Mouse (Mus musculus) lung, postnatal 0 days (tissue): ENCODE measurements around the gene Smg9.

Experiments
- CTCF ChIP-seq: IDR thresholded peaks from 2 replicates; pipeline ENCODE4 v1.5.1; 2016; ENCODE audit warnings: antibody characterized with exemption, mild to moderate bottlenecking
- EP300 ChIP-seq: IDR thresholded peaks from 2 replicates; pipeline ENCODE4 v1.6.1; 2016; ENCODE audit warnings: antibody characterized with exemption, mild to moderate bottlenecking, control low read depth

GRCm38 (mm10) chr7:24451855-24452311 lies 52.5 kb downstream of the Smg9 start, which contains the start of gene Irgc1:
- TF ChIP-seq CTCF (no peak), EP300 (no peak)
